Mouse (Mus musculus) stomach, postnatal 0 days (tissue): ENCODE results near the gene Rpl9-ps1.

Experiments used
- CTCF ChIP-seq: IDR thresholded peaks from 2 replicates; pipeline ENCODE4 v1.5.1; 2016; ENCODE audit warnings: antibody characterized with exemption, low read depth, mild to moderate bottlenecking, moderate library complexity
- EP300 ChIP-seq: optimal IDR thresholded peaks from 2 replicates; pipeline ENCODE3; 2016; ENCODE audit warnings: antibody characterized with exemption

- TF ChIP-seq CTCF = no peak
- TF ChIP-seq EP300 = no peak
These were observed 34.5 kb downstream of the Rpl9-ps1 start for GRCm38 (mm10) chr11:83610900-83611299.
